Mouse (Mus musculus): ENCODE data around the gene Tubb1. TPM values are rescaled to one million over a fixed set of nuclear protein-coding genes. Genes with fewer than 3 reads are reported as not detected.

The Tubb1 gene
- total RNA-seq, 2 experiments from 2014 or later, result not detected

DNA sequence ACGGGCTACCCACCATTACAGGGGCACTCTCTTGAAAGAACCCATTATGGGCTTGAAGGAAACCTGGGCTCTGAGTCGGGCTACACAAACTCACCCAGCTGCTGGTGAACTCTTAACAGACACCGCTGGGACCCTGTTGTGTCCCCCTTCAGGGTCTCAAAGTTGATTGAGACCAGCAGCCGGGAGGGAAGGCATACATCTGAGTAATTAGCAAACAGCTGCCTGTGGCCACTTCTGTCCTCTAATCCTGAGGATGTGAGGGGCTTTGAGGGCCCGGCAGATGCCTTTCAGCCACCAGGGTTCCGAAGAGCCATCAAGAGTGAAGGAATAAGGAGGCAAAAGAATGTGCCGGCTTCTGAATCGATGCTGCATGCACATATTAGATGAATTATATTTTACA is 3.6 kb upstream of the Tubb1 start:
- intact Hi-C loops (cut with DNase I), result no loop called here
- H3K4me3 ChIP-seq, result no peak overlapping the region
- no peak for DNase-seq
- no peak for TF ChIP-seq CTCF (IDR thresholded peaks at IDR 0.05)
- H3K27ac ChIP-seq, result no peak overlapping the region

DNA sequence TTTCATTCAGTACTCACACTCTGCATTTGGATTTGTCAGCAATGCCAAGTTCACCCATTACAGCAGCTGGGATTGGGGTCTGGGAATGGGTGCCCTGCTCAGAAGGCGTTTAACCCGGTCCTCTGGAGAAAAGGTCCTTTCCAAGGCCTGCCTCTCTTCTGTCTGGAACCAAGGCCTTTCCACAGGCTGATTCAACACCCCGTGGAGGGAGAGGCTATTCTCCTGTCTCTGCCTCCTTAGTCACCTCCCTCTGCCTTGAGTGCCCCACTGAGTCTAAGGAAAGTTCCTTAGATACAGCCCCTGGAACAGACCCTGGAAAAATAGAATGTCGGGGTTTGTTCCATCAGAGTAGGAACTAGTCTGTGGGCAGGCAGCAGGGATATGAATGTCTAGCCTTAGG is 2.1 kb upstream of the Tubb1 start:
- no peak overlapping the region for H3K27ac ChIP-seq
- no peak for TF ChIP-seq CTCF (IDR thresholded peaks at IDR 0.05)
- no peak for DNase-seq
- intact Hi-C loops (cut with DNase I), result no loop called here
- H3K4me3 ChIP-seq, result no peak overlapping the region

GRCm38 (mm10) chr2:174453681-174454080 is 3.2 kb downstream of the Tubb1 start:
- H3K27ac ChIP-seq, result no peak overlapping the region
- no peak for DNase-seq
- TF ChIP-seq CTCF (IDR thresholded peaks at IDR 0.05), result peak; percentile 37
- no peak overlapping the region for H3K4me3 ChIP-seq
- intact Hi-C loops (cut with DNase I), result no loop called here

GRCm38 (mm10) chr2:174459365-174459764 is 8.9 kb downstream of the Tubb1 start:
- no peak overlapping the region for H3K27ac ChIP-seq
- intact Hi-C loops (cut with DNase I), result no loop called here
- H3K4me3 ChIP-seq, result no peak overlapping the region
- TF ChIP-seq CTCF (IDR thresholded peaks at IDR 0.05), result no peak
- no peak for DNase-seq

GRCm38 (mm10) chr2:174463370-174463769 is 12.9 kb downstream of the Tubb1 start:
- H3K27ac ChIP-seq, result peak overlapping the region; percentile 98
- TF ChIP-seq CTCF (IDR thresholded peaks at IDR 0.05), result no peak
- peak overlapping the region; percentile 88 for H3K4me3 ChIP-seq
- intact Hi-C loops (cut with DNase I), result loop anchor here (10.0 kb wide), 1 partner anchor 391 kb away; no protein-coding TSS in a partner anchor
- no peak for DNase-seq

DNA sequence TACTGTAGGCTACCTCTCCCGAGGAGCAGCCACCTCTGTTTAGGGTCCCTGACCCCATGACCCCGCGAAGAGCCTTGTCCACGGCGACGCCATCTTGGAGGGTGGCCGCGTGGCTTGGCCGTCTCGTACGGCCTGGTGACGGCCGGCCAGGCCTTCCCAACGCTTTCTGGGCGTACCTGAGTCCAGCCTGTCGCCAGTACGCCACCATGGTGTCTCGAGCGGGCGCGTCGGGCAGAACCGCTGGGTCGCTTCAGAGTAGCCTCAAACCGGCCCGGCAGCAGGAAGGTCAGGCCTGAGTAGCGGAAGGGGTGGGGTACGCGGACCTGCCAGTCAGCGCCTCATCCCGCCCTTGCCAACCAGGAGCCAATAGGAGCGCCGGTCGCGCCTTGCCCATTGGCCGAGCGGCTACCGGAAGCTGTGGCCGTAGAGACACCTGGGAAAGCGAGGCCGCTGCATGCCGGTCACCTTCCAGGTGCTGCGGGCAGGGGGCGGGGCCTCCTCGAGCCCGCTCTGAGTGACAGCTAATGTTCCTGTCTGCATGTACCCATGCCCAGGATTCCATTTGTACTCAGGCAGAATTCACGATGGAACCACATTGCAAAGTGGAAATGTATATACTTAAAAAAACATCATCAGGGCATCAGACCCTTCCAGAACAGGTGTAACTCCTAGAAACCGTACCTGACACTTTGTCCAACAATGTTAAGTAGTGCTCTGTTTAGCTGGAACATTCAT is 13.5 kb downstream of the Tubb1 start, which contains the start of gene Atp5e:
Gene Atp5e, minus strand, starts transcription at position 317 of the 735 bp plus-strand sequence.
- DNase-seq, result peak; percentile 98
- Histone ChIP-seq H3K4me3 (peak within 1 kb of the TSS; percentile 88), H3K27ac (peak within 1 kb of the TSS; percentile 98)
- intact Hi-C loops (cut with DNase I), result loop anchor here (1.0 to 10.0 kb wide), 2 partner anchors 135 to 391 kb away; no protein-coding TSS in a partner anchor
- no peak; the same call in 1 of the 2 replicates for TF ChIP-seq CTCF (IDR thresholded peaks at IDR 0.05)

- intact Hi-C loops (cut with DNase I), result no loop called here
- TF ChIP-seq CTCF (IDR thresholded peaks at IDR 0.05), result no peak
- H3K4me3 ChIP-seq, result no peak overlapping the region
- no peak for DNase-seq
- H3K27ac ChIP-seq, result no peak overlapping the region
Measured at GRCm38 (mm10) chr2:174470333-174470732, 19.8 kb downstream of the Tubb1 start.

GRCm38 (mm10) chr2:174470786-174471405 is 20.4 kb downstream of the Tubb1 start:
- intact Hi-C loops (cut with DNase I), result no loop called here
- H3K27ac ChIP-seq, result no peak overlapping the region
- TF ChIP-seq CTCF (IDR thresholded peaks at IDR 0.05), result no peak
- no peak for DNase-seq
- H3K4me3 ChIP-seq, result no peak overlapping the region

- DNase-seq, result no peak
- TF ChIP-seq CTCF (IDR thresholded peaks at IDR 0.05), result no peak
Measured at GRCm38 (mm10) chr2:174472407-174472806, 21.9 kb downstream of the Tubb1 start.

DNA sequence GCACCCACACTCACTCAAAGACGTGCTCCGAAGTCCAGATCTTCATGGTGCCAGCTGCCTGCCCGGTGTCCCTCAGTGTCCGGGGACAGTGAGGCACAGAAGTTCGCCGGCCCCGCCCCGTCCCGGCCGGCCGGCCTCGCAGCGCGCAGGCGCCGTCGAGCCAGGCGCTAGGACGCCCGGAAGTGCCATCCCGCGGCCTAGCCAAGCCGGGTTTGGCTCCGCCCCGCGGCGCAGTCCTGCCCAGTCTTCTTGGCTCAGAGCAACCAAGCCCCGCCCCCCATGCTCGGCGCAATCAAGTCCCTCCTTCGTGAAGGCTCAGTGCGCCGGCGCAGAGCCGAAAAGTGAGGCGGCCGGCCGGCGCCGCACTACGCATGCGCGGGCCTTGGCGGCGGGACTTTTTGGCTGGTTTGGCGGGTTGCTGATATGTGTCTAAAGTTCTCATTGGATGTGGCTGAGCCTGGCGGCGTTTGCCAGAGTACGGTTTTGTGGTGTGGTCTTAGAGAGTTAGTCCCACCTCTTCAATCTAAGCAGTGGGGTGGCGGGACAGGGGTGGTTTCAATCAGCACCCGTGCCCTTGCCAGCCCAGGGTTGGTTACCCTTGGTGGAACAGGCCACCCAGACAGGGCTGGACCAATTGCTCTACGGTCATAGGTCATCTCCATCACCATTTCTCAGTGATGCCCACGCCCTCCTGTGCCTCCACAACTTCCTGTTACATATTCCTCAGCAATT is 22.5 kb downstream of the Tubb1 start, which contains the start of gene Prelid3b:
Gene Prelid3b, minus strand, starts transcription at position 264 of the 732 bp plus-strand sequence.
- Histone ChIP-seq H3K27ac (peak within 1 kb of the TSS; percentile 94), H3K4me3 (peak within 1 kb of the TSS; percentile 98)
- intact Hi-C loops (cut with DNase I), result no loop called here
- TF ChIP-seq CTCF (IDR thresholded peaks at IDR 0.05), result no peak
- peak; percentile 100 for DNase-seq

More at GRCm38 (mm10) chr2:174472407-174472806, 21.9 kb downstream of the Tubb1 start:
- Histone ChIP-seq H3K4me3 (peak overlapping the region; percentile 98), H3K27ac (peak overlapping the region; percentile 94)
- intact Hi-C loops (cut with DNase I), result no loop called here

- Histone ChIP-seq H3K27ac (peak overlapping the region; percentile 94), H3K4me3 (peak overlapping the region; percentile 98)
- intact Hi-C loops (cut with DNase I), result no loop called here
- no peak for TF ChIP-seq CTCF (IDR thresholded peaks at IDR 0.05)
- no peak for DNase-seq
Measured at GRCm38 (mm10) chr2:174473550-174473927, 23.0 kb downstream of the Tubb1 start.

DNA sequence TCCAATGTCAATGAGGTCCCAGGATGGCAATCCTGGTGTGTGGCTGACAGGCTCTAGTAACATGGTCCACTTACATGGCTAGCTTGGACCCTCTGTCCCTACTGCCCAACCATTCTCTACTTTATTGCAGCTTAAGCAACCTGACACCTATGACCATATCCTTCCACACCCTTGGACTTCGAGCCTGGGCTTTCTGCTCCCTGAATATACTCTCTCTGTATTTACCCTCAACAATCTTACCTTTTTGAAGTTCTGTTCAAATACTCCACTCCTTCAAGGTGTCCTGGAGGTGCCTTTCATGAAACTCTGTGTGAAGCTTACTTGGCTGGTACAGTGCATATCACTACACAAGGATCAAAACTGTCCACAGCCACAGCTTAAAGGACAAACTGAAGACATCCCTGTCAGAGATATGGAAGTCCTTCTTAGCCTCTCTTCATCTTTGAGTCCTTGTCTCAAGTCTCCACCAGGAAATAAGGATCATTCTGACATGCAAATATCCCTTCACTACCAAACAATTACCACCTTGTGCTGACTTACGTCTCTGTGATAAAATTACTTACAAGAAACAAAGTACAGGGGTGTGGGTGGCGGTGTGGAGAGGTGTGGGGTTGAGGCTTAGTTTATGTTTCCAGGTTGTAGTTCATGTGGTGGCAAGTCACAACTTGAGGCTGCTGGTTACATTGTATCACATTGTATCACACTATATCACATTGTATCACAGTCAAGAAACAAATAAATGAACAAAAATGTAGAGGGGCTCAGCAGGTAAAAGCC is 27.2 kb downstream of the Tubb1 start:
- no peak for DNase-seq
- H3K4me3 ChIP-seq, result no peak overlapping the region
- intact Hi-C loops (cut with DNase I), result no loop called here
- H3K27ac ChIP-seq, result no peak overlapping the region
- no peak for TF ChIP-seq CTCF (IDR thresholded peaks at IDR 0.05)

Measured in gastrocnemius, adult 2 months (tissue).